Mouse (Mus musculus) CH12.LX (cell line): ENCODE data around the gene Slc38a8. TPM values are rescaled to one million over a fixed set of nuclear protein-coding genes. Genes with fewer than 3 reads are reported as not detected.

Experiments
- DNase-seq: peaks from one replicate; pipeline ENCODE4 v3.0.0-alpha.2; 2013; ENCODE audit errors: extremely low read depth
- H3K27ac ChIP-seq: 2 replicates; pipeline ENCODE4 v1.5.1; 2012; ENCODE audit warnings: low read depth, mild to moderate bottlenecking, control low read depth, moderate library complexity; ENCODE audit not compliant: insufficient read depth
- H3K27me3 ChIP-seq: replicated peaks from 2 replicates; pipeline ENCODE3; 2012; ENCODE audit warnings: inconsistent platforms
- H3K36me3 ChIP-seq, 2 experiments: replicated peaks in 1 of 2; 2 replicates each; pipeline versions ENCODE3 to v1.6.1; 2012; ENCODE audit warnings: inconsistent platforms in 1 of 2, low read length in 1 of 2, mild to moderate bottlenecking in 1 of 2, mixed read lengths in 1 of 2, moderate library complexity in 1 of 2; ENCODE audit not compliant: control insufficient read depth in 1 of 2, insufficient read depth in 1 of 2
- H3K4me1 ChIP-seq, 2 experiments: 2 replicates each; pipeline ENCODE4 v1.6.1; 2012; ENCODE audit warnings: inconsistent platforms in 1 of 2, moderate library complexity in 1 of 2; ENCODE audit not compliant: insufficient read depth in 2 of 2, control insufficient read depth in 1 of 2
- H3K4me2 ChIP-seq: 2 replicates; pipeline ENCODE4 v1.6.1; 2012; ENCODE audit warnings: low read depth, mild to moderate bottlenecking, control low read depth; ENCODE audit not compliant: poor library complexity, insufficient read depth, severe bottlenecking
- H3K4me3 ChIP-seq, 3 experiments: fragments of 150-350 bp in 1 of 3; sonication (generic) in 1 of 3; replicated peaks in 1 of 3; 2 replicates each; pipeline versions ENCODE3 to v1.5.1; 2011 to 2012; ENCODE audit warnings: low read depth in 2 of 3, low read length in 2 of 3, mild to moderate bottlenecking in 2 of 3, moderate library complexity in 2 of 3, control low read depth in 1 of 3, improper control_type of control experiment in 1 of 3, inconsistent platforms in 1 of 3, mixed read lengths in 1 of 3; ENCODE audit not compliant: poor library complexity in 1 of 3
- H3K79me2 ChIP-seq: replicated peaks from 2 replicates; pipeline ENCODE4 v1.6.1; 2012; ENCODE audit warnings: mild to moderate bottlenecking, moderate library complexity; ENCODE audit not compliant: control insufficient read depth, poor library complexity, insufficient read depth, severe bottlenecking; ENCODE audit errors: extremely low read depth
- H3K9ac ChIP-seq: 2 replicates; pipeline ENCODE4 v1.6.1; 2012; ENCODE audit warnings: low read depth, mild to moderate bottlenecking, control low read depth, moderate library complexity; ENCODE audit not compliant: insufficient read depth
- H3K9me3 ChIP-seq: replicated peaks from 2 replicates; pipeline ENCODE3; 2012; ENCODE audit warnings: low read length, inconsistent platforms, mixed read lengths
- BHLHE40 ChIP-seq: IDR thresholded peaks from 2 replicates; pipeline ENCODE4 v1.6.1; 2011; ENCODE audit warnings: mild to moderate bottlenecking, low read depth, low read length, improper control_type of control experiment
- CHD2 ChIP-seq: IDR thresholded peaks from 2 replicates; pipeline ENCODE4 v1.6.1; 2011; ENCODE audit warnings: low read length, improper control_type of control experiment
- CTCF ChIP-seq, 2 experiments: IDR thresholded peaks in 1 of 2; conservative IDR thresholded peaks in 1 of 2; 2 replicates each; pipeline ENCODE4 v1.5.1; 2011 to 2012; ENCODE audit warnings: low read depth in 2 of 2, low read length in 2 of 2, improper control_type of control experiment in 1 of 2, inconsistent platforms in 1 of 2, mild to moderate bottlenecking in 1 of 2, moderate library complexity in 1 of 2
- E2F4 ChIP-seq: IDR thresholded peaks from 2 replicates; pipeline ENCODE4 v1.6.1; 2011; ENCODE audit warnings: low read depth, low read length, improper control_type of control experiment; ENCODE audit not compliant: insufficient replicate concordance
- ELF1 ChIP-seq: IDR thresholded peaks from 2 replicates; pipeline ENCODE4 v1.6.1; 2014; ENCODE audit warnings: low read depth, mild to moderate bottlenecking, inconsistent platforms, low read length, improper control_type of control experiment
- ETS1 ChIP-seq: conservative IDR thresholded peaks from 2 replicates; pipeline ENCODE4 v1.6.1; 2012; ENCODE audit warnings: low read depth, mild to moderate bottlenecking, inconsistent platforms, low read length, improper control_type of control experiment, moderate library complexity
- GABPA ChIP-seq: IDR thresholded peaks from 2 replicates; pipeline ENCODE4 v1.6.1; 2012; ENCODE audit warnings: low read depth, low read length, improper control_type of control experiment, inconsistent platforms; ENCODE audit not compliant: insufficient replicate concordance
- HCFC1 ChIP-seq: IDR thresholded peaks from 2 replicates; pipeline ENCODE4 v1.6.1; 2012; ENCODE audit warnings: low read depth, mild to moderate bottlenecking, inconsistent platforms, low read length, improper control_type of control experiment
- IRF4 ChIP-seq: IDR thresholded peaks from 2 replicates; pipeline ENCODE4 v1.6.1; 2014; ENCODE audit warnings: low read depth, mild to moderate bottlenecking, inconsistent platforms, low read length, improper control_type of control experiment
- JUN ChIP-seq: IDR thresholded peaks from 2 replicates; pipeline ENCODE4 v1.6.1; 2011; ENCODE audit warnings: low read depth, mild to moderate bottlenecking, low read length, improper control_type of control experiment, moderate library complexity; ENCODE audit not compliant: insufficient read depth
- MAFK ChIP-seq: IDR thresholded peaks from 2 replicates; pipeline ENCODE4 v1.6.1; 2011; ENCODE audit warnings: low read length, improper control_type of control experiment; ENCODE audit not compliant: insufficient replicate concordance
- MAZ ChIP-seq: IDR thresholded peaks from 2 replicates; pipeline ENCODE4 v1.6.1; 2012; ENCODE audit warnings: low read depth, mild to moderate bottlenecking, inconsistent platforms, low read length, improper control_type of control experiment, moderate library complexity
- MXI1 ChIP-seq: IDR thresholded peaks from 2 replicates; pipeline ENCODE4 v1.6.1; 2011; ENCODE audit warnings: mild to moderate bottlenecking, low read depth, low read length, improper control_type of control experiment
- MYC ChIP-seq: IDR thresholded peaks from 2 replicates; pipeline ENCODE4 v1.6.1; 2011; ENCODE audit warnings: low read depth, mild to moderate bottlenecking, improper control_type of control experiment, low read length
- PAX5 ChIP-seq: IDR thresholded peaks from 2 replicates; pipeline ENCODE4 v1.6.1; 2012; ENCODE audit warnings: low read length, inconsistent platforms, mixed read lengths
- POLR2A ChIP-seq: IDR thresholded peaks from 2 replicates; pipeline ENCODE4 v1.6.1; 2011; ENCODE audit warnings: low read depth, mild to moderate bottlenecking, improper control_type of control experiment, low read length
- POLR2AphosphoS2 ChIP-seq: IDR thresholded peaks from 2 replicates; pipeline ENCODE4 v1.6.1; 2011; ENCODE audit warnings: low read depth, low read length, improper control_type of control experiment
- RAD21 ChIP-seq: IDR thresholded peaks from 2 replicates; pipeline ENCODE4 v1.6.1; 2011; ENCODE audit warnings: low read depth, mild to moderate bottlenecking, low read length, improper control_type of control experiment, moderate library complexity
- RCOR1 ChIP-seq: conservative IDR thresholded peaks from 2 replicates; pipeline ENCODE4 v1.6.1; 2012; ENCODE audit warnings: low read depth, mild to moderate bottlenecking, inconsistent platforms, low read length, improper control_type of control experiment
- SMC3 ChIP-seq: IDR thresholded peaks from 2 replicates; pipeline ENCODE4 v1.6.1; 2011; ENCODE audit warnings: low read depth, low read length, improper control_type of control experiment
- TBP ChIP-seq: conservative IDR thresholded peaks from 2 replicates; pipeline ENCODE4 v1.6.1; 2011; ENCODE audit warnings: low read depth, low read length, improper control_type of control experiment
- UBTF ChIP-seq: IDR thresholded peaks from 2 replicates; pipeline ENCODE4 v1.6.1; 2012; ENCODE audit warnings: low read depth, mild to moderate bottlenecking, inconsistent platforms, low read length, improper control_type of control experiment, moderate library complexity
- ZC3H11A ChIP-seq: IDR thresholded peaks from 2 replicates; pipeline ENCODE4 v1.6.1; 2012; ENCODE audit warnings: low read depth, mild to moderate bottlenecking, inconsistent platforms, low read length, improper control_type of control experiment
- ZMIZ1 ChIP-seq: IDR thresholded peaks from 2 replicates; pipeline ENCODE4 v1.6.1; 2012; ENCODE audit warnings: low read depth, mild to moderate bottlenecking, inconsistent platforms, low read length, improper control_type of control experiment
- ZNF384 ChIP-seq: IDR thresholded peaks from 2 replicates; pipeline ENCODE4 v1.6.1; 2012; ENCODE audit warnings: low read depth, low read length, improper control_type of control experiment, inconsistent platforms
- dilution Hi-C: fragments of 300-500 bp; cut with MboI; formaldehyde crosslinking; loops from 2 replicates; pipeline ENCODE4 v1.14.3; 2020; ENCODE audit warnings: low sequenced_read_pairs; ENCODE audit not compliant: extremely low pct_unique_long_range_greater_than_20kb, extremely low pct_ligation_motif_present
- in situ Hi-C: fragments of 300-500 bp; cut with MboI; formaldehyde crosslinking; loops from 3 replicates; pipeline ENCODE4 v1.14.3; 2019; ENCODE audit warnings: low sequenced_read_pairs, low pct_ligation_motif_present, low pct_unique_long_range_greater_than_20kb, mixed read lengths
- polyA plus RNA-seq: library from polyadenylated mRNA; unstranded; fragments of >175 nt; gene quantifications from 2 replicates; pipeline ENCODE4 v1.2.1, GENCODE M21; 2012; ENCODE audit warnings: low read depth; ENCODE audit not compliant: insufficient read length
- total RNA-seq, 2 experiments: library from RNA; depleted of rRNA; stranded (reverse); fragments of 300-350 nt in 1 of 2; fragments of >200 nt in 1 of 2; gene quantifications; 2 replicates each; pipeline ENCODE4 v1.2.3; 2012 to 2014

The Slc38a8 gene
- total and polyA plus RNA-seq, 3 experiments, result 0.08 TPM; not detected in 1

- TF ChIP-seq MAZ (no peak), MAFK (no peak), ZNF384 (no peak), POLR2A (no peak), UBTF (no peak), BHLHE40 (no peak), ELF1 (no peak), TBP (no peak), CHD2 (no peak), POLR2AphosphoS2 (no peak)
- DNase-seq, result no peak
- Histone ChIP-seq H3K27ac (no peak overlapping the region), H3K79me2 (no peaks in the 10 kb centered on the region), H3K4me1 (peaks cover 16 to 45% of the 10 kb centered on the region in 2 experiments), H3K27me3 (no peaks in the 10 kb centered on the region), H3K36me3 (peaks cover 12 to 48% of the 10 kb centered on the region in 2 experiments), H3K4me3 (no peak overlapping the region), H3K9me3 (no peaks in the 10 kb centered on the region), H3K9ac (no peak overlapping the region), H3K4me2 (no peak overlapping the region)
- in situ Hi-C loops (no loop called here), dilution Hi-C loops (no loop called here)
Observed at GRCm38 (mm10) chr8:119440952-119441270, 60.6 kb downstream of the Slc38a8 start.

DNA sequence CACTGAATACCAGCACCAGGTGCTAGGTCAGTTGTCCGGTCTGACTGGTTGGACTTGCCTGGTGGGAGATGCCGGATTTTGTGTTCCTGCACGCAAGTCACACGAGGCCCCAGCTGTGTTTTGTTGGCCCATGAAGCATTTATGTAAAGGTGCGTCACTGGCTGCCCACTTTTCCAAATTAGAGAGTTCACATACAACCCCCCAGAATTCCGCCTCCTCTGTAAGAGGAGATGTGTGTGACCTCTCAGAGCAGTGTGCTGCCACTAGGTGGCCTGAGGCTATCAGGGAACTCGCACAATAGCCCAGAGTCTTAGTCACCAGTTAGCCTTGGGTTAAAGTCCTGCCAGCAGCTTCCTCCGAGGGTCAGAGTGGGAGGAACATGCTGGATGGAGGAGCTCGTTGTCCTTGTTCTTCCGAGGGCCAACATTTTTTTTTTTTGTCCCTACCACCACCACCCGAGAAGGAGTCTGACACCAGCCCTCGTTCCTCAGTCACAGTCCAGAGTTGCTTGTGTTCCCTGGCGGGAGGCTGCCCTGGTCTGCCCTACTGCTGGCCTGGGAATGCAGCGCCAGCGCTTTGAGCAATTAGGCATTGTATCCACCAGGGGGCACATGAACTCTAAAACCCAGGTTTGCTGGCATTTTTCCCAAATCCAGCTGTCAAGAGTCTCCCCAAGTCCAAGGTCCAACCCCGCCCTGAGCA lies 61.1 kb downstream of the Slc38a8 start:
- no peak overlapping the region for H3K4me2 ChIP-seq
- peaks cover 18 to 48% of the 10 kb centered on the region in 2 experiments for H3K4me1 ChIP-seq
- dilution Hi-C loops, result no loop called here
- H3K4me3 ChIP-seq, result no peak overlapping the region
- H3K79me2 ChIP-seq, result no peaks in the 10 kb centered on the region
- no peaks in the 10 kb centered on the region for H3K27me3 ChIP-seq
- H3K9me3 ChIP-seq, result no peaks in the 10 kb centered on the region
- peaks cover 12 to 43% of the 10 kb centered on the region in 2 experiments for H3K36me3 ChIP-seq
- H3K27ac ChIP-seq, result no peak overlapping the region
- TF ChIP-seq GABPA (no peak), ETS1 (no peak), BHLHE40 (no peak), RAD21 (peak; percentile 46), ZNF384 (no peak), HCFC1 (no peak), MYC (no peak), E2F4 (no peak), MXI1 (no peak), ZMIZ1 (no peak), PAX5 (no peak), SMC3 (peak; percentile 87), POLR2A (no peak), RCOR1 (no peak), CTCF (conservative IDR thresholded peaks at IDR 0.05 in 1 of 2, IDR thresholded peaks at IDR 0.05 in 1 of 2; ENCODE audit: low read depth in 2 of 2, low read length in 2 of 2) (peak; percentile 29 to 71; a peak in 2 of 4 replicates), ELF1 (no peak), ZC3H11A (no peak), MAFK (no peak), JUN (no peak), IRF4 (no peak), CHD2 (no peak)
- in situ Hi-C loops, result no loop called here
- H3K9ac ChIP-seq, result no peak overlapping the region
- DNase-seq, result no peak
